Mouse (Mus musculus) 3134 (cell line): Measurements from ENCODE around the gene Txnrd1.
A peak's percentile ranks its signal among the peaks of the same experiment; 100 is the strongest.

Source experiments
- DNase-seq: peaks from one replicate; pipeline ENCODE4 v3.0.0-alpha.2; 2011; ENCODE audit warnings: low spot score; ENCODE audit not compliant: insufficient read length; ENCODE audit errors: extremely low read depth

The Txnrd1 gene

DNA sequence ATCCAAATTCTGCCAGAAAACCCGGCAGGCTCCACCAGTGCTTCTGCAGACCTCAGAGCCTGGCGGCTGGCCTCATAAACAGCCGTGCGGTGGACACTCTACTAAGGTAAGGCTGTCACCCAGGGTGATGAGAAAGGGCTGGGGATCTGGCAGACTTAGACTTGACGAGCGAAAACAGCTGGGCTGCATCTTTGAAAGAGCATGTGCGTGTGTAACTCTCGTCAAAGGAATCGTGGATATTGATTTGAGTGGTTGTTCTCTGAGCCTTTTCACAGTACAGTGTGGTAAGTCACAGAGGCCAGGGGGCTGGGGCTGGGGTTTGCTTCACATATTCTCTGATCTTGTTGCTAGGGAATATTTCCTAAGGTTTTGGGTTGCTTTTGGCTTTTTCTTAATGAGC is at the start of gene Txnrd1:
Gene Txnrd1, plus strand, starts transcription at position 26 of the 400 bp plus-strand sequence.
- DNase-seq = no peak

DNA sequence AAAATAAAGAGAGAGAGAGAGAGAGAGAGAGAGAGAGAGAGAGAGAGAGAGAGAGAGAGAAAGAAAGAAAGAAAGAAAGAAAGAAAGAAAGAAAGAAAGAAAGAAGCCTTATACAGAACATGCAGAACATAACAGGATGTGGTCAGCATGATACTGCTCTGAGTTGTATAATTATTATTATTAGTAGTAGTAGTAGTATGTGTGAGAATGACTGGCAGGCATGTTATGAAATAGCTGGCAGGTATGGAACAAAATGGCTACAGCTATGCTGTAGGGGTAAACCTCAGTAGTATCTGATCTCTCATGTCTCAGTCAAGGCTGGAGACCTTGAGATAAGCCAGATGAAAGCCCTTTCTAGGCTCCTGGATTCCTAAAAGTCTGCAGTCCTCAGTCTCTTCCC is 44.6 kb upstream of the Txnrd1 start:
- no peak for DNase-seq

DNA sequence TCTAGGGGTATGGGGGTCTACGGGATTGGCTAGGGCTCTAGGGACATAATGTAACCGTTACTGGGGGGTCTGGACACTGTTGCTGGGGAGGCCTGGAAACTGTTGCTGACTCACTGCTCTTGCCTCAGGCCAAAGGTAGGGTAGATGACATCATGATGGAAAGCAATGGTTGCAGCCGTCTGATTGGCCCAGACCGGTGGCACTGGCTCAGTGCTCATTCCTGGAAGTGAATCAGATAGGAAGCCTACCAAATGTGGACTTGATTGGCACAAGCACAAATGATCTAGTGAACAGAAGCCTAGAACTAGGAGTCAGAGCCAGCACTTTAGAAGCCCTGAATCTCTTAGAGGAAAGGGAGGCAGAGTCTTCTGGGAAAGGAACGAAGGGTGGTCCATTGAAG is 43.2 kb upstream of the Txnrd1 start:
- no peak for DNase-seq

- DNase-seq = no peak
These were observed 42.0 kb upstream of the Txnrd1 start for GRCm38 (mm10) chr10:82791713-82792112.

- no peak for DNase-seq
These were observed 41.4 kb upstream of the Txnrd1 start for GRCm38 (mm10) chr10:82792311-82792710.

- DNase-seq = peak; percentile 69
These were observed 38.5 kb upstream of the Txnrd1 start for GRCm38 (mm10) chr10:82795071-82795731.

DNA sequence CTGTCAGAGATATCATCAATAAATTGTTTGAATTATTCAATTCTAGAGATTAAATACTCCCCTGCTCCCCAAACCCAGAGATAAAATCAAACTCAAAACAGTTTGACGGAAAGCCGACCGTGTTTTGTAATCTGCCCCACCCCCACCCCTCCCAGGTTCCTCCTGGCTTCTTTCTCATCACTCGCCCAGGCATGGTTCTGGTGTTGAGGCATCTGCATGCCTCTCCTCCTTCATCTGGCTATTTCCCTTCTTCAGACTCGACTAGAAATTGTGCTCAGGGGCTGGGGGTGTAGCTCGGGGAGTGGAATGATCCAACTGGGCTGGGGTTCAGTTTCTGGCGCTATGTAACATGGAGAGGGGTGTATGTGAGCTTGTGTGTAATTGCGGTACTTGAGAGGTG is 38.0 kb upstream of the Txnrd1 start:
- no peak for DNase-seq

GRCm38 (mm10) chr10:82796471-82797118 is 37.2 kb upstream of the Txnrd1 start:
- DNase-seq = no peak

GRCm38 (mm10) chr10:82797119-82797491 is 36.6 kb upstream of the Txnrd1 start:
- DNase-seq = no peak

GRCm38 (mm10) chr10:82798312-82798933 is 35.3 kb upstream of the Txnrd1 start:
- DNase-seq = peak; percentile 26

DNA sequence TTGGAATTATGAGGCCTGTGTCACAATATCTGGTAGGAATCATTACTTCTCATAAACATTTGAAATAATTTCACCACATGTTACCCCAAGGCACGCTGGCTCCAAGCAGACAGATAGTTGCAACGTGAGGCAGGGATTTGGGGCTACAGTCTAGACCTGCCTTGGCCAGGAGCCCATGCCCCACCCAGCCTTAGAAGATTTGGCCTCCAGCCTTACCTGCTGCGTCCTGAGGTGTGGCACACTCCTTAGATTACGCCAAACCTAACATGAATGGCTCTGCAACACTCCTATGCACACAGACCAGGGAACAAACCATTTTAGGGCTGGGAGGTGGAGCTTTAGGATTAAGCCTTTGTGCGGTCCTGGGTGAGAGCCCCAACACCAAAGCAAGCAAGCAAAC is 33.7 kb upstream of the Txnrd1 start:
- DNase-seq = no peak

GRCm38 (mm10) chr10:82804396-82804795 is 29.4 kb upstream of the Txnrd1 start:
- DNase-seq = peak; percentile 34

DNA sequence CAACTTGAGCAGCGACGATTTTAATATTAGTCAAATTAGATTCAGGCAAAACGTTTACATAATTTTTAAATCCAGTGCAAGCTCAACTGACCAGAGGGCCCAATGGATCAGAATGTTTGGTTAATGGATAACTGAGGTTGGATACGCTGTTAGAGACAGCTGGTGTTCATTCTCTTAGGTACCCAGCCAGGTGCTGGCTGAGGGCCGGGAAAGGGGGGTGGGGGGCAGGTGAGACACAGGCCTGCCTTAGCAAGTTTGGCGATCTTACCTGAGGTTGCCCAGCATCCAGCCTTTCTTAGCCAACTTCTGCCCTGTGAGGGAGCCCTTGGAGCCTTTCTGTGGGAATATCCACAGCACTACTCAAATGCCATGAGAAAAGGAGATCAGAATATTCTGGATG is 28.6 kb upstream of the Txnrd1 start:
- DNase-seq = no peak

DNA sequence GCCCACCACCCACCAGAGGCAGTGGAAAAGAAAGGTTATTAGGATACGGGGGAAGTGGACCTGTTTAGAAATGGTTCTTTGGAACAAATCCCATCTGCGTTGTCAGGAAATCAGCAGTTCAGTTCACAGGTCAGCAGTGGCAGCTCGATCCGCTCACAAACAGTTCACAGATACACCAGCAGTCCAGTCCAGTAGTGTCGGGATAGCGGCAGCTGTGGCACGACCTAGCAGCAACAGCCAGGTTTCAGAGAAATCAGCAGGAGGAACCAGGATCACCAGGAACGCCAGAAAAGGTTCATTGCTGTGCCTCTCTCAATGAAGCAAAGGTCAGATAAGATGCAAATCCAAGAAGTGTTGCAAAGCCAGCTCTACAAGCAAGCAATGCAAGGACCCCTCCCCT is 27.3 kb upstream of the Txnrd1 start:
- DNase-seq = no peak

DNA sequence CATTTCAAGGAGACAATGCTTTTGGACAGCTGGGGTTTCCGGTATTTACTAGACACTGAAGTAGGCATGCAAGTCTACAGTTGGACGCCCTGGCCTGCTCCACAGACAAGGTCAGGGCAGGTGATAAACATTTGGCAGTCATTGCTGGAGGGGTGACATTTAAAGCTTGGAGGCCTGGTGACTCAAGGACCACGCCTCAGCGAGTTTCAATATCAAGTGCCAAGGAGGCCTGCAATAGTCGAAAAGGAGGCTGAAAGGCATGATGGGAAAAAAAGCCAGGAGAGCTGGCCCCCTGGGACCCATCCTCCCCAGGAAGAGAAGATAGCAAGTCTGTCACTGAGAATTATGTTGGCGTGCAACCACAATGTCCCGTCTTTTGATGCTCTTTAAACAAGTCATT is 26.5 kb upstream of the Txnrd1 start:
- no peak for DNase-seq

DNA sequence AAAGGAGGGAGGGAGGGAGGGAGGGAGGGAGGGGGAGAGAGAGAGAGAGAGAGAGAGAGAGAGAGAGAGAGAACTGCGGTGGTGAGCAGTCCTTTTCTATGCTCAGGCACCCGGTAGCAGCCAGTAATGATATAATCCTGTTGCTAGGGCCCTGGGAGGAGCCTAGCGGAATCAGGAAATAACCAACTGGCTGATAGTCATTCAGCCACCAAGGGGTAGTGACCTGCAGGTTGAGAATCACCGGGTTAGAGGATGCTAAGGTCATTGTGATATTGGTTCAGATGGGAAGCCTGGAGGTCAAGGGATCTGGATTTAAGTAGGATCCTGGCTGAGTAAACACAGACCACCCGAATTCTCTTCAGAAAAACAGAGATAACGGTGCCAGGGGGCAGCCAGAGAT is 25.6 kb upstream of the Txnrd1 start:
- DNase-seq = no peak

DNA sequence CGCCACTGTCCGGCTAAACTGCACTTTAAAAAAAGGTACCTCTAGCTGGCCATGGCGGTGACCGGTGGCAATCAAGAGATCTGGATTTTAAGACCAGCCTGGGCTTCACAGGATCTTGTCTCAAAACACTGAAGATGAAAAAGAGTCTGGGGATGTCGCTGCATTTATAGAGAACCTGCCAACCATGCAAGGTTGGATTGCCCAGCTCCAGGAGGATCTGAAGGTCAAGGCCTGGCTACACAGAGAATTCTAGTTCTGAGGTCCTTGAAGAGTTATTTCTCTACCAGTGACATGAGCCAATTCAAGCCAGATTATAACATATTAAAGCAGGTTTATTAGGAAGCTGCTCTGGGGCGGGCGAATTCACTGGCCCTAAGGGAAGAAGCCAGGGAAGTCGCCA is 24.9 kb upstream of the Txnrd1 start:
- no peak for DNase-seq

DNA sequence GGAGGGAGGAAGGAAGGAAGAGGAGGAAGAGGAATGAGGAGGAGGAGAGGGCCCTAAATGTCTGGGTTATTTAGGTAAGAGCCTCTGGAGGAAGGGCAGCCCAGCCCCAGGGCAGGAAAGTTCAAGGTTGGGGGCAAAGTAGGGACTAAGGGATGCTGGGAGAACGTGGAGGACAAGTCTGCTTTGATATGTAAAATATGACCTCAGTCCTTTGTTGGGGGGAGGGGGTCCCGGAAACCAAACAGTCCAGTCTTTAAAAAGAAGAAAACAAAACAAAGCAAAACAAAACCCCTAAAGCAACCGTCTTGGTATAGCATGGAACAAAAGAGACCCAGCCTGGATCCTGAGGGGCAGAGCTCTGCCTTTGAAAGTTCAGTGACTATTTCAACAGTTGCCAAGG is 24.4 kb upstream of the Txnrd1 start:
- DNase-seq = no peak

- DNase-seq = no peak
These were observed 21.8 kb upstream of the Txnrd1 start for GRCm38 (mm10) chr10:82811855-82812431.

DNA sequence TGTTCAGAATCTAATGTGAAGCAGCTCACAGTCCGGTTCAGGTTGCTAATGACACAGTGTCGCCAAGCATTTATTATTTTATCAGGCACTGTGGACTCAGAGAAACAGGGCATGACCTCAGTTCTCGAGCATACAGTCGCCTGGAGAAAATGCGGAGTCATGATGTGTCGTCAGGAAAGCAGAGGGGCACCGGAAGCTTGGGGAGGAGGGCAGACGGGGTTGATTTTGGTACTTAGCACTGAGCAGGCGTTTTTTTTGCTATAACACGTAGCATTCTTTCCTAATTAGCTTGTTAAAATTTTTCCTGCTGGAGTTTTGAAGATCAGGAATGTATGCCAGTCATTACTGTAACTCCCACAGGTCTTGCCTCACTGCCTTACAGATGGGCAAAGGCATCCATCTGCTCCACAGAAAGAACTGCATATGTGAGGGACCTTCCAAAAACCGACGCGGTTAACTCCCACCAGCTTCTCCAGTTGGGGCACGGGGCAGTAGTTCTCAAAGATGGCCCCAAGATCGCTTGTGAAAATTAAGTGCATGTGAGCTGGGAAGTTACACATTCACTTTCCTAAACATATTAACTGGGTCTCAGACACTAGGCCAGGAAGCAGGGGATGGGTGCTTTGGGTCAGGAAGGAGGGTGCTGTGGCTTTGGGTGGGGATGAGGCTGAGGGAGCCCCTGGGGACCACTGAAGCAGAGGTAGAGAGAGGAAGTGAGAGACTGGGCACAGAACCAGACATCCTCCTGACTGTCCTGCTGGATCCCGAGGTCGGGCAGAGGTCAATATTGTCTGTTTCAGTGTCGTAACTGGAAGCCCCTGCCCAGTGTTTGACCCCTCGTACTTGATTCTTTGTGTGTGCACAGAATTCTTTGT is 19.4 kb upstream of the Txnrd1 start:
- DNase-seq = peak; percentile 50

DNA sequence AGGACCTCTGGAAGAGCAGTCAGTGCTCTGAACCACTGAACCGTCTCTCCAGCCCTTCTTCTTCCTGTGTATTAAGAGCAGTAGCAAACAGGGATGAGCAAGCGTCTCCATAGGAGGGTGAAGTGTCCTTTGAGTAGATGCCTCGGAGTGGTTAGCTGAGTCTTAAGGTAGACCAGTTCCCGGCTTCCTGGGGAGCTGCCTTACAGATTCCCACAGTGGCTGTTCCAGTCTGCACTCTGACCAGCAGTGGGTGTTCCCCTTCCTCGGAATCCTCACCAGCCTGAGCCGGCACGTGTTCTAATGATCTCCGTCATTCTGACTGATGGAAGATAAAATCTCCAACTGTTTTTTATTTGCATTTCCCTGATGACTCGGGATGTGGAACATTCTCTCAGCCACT is 17.3 kb upstream of the Txnrd1 start:
- no peak for DNase-seq
